ENCODE assay signal across 16 mouse cellular contexts in genomic region chr8:44960906-44961305, GRCm38 (mm10). TPM values are rescaled to one million over a fixed set of nuclear protein-coding genes. Genes with fewer than 3 reads are reported as not detected.
DNase-seq lines count a peak whose midpoint lies in the region; ATAC-seq and TF ChIP-seq lines count a peak whose summit lies in the region.
"Had no signal": no experiment of that assay in that cellular context is flagged by ENCODE, and none has a peak within 500 bp of the region (broad histone marks: within the 10 kb centered on the region; RNA-seq: fewer than 3 reads in every experiment).

No protein-coding gene starts in this region.

- no peak for ATAC-seq in hindbrain, embryonic 14.5 days (ENCODE audit: low FRiP score)
- 0 out of 2 replicates have a peak, but pooled peaks have one; percentile 33 for ATAC-seq in hindbrain, postnatal 0 days
- ATAC-seq in granulocyte monocyte progenitor cell, adult 5-6 weeks (replicated peaks; ENCODE audit: poor library complexity, severe bottlenecking) = no peak
- ATAC-seq: liver, postnatal 0 days; Patski had no signal

- peaks cover 57% of the 10 kb centered on the region for H3K4me1 ChIP-seq in hindbrain, embryonic 10.5 days (replicated peaks)
- H3K4me1 ChIP-seq in hindbrain, embryonic 14.5 days (replicated peaks; ENCODE audit: control insufficient read depth, insufficient read depth, low read length) = peaks cover 18% of the 10 kb centered on the region
- 0 out of 2 replicates have a peak, but pooled peaks cover 5% of the 10 kb centered on the region for H3K4me1 ChIP-seq in hindbrain, postnatal 0 days (ENCODE audit: insufficient read depth, low read length)

- peak; percentile 46 for DNase-seq in embryo, embryonic 10.5 days (ENCODE audit: low spot score)
- DNase-seq in embryo, embryonic 11 days = no peak
- peak; percentile 25 for DNase-seq in hindbrain, embryonic 10.5 days (ENCODE audit: low spot score)
- DNase-seq in hindbrain, embryonic 14.5 days (ENCODE audit: low spot score) = no peak
- peak; percentile 57 for DNase-seq in brain, embryonic 14.5 days (ENCODE audit: low read depth)
- DNase-seq in hindbrain, postnatal 0 days (ENCODE audit: low spot score) = no peak
- no peak for DNase-seq in ovary, postnatal 14 days (ENCODE audit: low spot score)
- DNase-seq: cerebellum, adult 11 months; kidney, adult 9 months; liver, postnatal 0 days; right cerebral cortex, postnatal 4 days had no signal

- H3K9ac ChIP-seq in hindbrain, embryonic 14.5 days = no peak overlapping the region
- no peak overlapping the region for H3K9ac ChIP-seq in hindbrain, postnatal 0 days (replicated peaks; ENCODE audit: low read length)
- H3K9ac ChIP-seq: limb, embryonic 13.5 days; liver, postnatal 0 days had no signal

- 41% methylated on average over 5 of the region's 5 CpGs for WGBS in hindbrain, embryonic 10.5 days
- 57% methylated on average over 5 of the region's 5 CpGs for WGBS in hindbrain, embryonic 14.5 days
- WGBS in hindbrain, postnatal 0 days = 50% methylated on average over 5 of the region's 5 CpGs

- peaks cover 62% of the 10 kb centered on the region for H3K36me3 ChIP-seq in hindbrain, embryonic 10.5 days
- H3K36me3 ChIP-seq in hindbrain, embryonic 14.5 days (replicated peaks; ENCODE audit: control insufficient read depth, insufficient read depth) = no peaks in the 10 kb centered on the region
- H3K36me3 ChIP-seq in hindbrain, postnatal 0 days (ENCODE audit: insufficient read depth, low read length) = no peaks in the 10 kb centered on the region

- no peak overlapping the region for H3K4me2 ChIP-seq in hindbrain, embryonic 14.5 days (replicated peaks)
- no peak overlapping the region for H3K4me2 ChIP-seq in hindbrain, postnatal 0 days (ENCODE audit: low read depth, low read length)

- no peaks in the 10 kb centered on the region for H3K27me3 ChIP-seq in hindbrain, embryonic 10.5 days (ENCODE audit: insufficient read depth, poor library complexity, severe bottlenecking)
- H3K27me3 ChIP-seq in hindbrain, embryonic 14.5 days (ENCODE audit: control insufficient read depth, insufficient read depth, low read length) = no peaks in the 10 kb centered on the region
- H3K27me3 ChIP-seq in hindbrain, postnatal 0 days (ENCODE audit: insufficient read depth, low read length) = no peaks in the 10 kb centered on the region
- H3K27me3 ChIP-seq: limb, embryonic 13.5 days; Patski had no signal

- no peak overlapping the region for H3K4me3 ChIP-seq in hindbrain, embryonic 10.5 days
- no peak overlapping the region for H3K4me3 ChIP-seq in hindbrain, embryonic 14.5 days (replicated peaks; ENCODE audit: low read length)
- H3K4me3 ChIP-seq in hindbrain, postnatal 0 days (ENCODE audit: low read length) = no peak overlapping the region
- H3K4me3 ChIP-seq: erythroblast, embryonic 14.5 days; limb, embryonic 13.5 days had no signal

- no peak for TF ChIP-seq POLR2A in brain, embryonic 14.5 days (IDR thresholded peaks at IDR 0.05; ENCODE audit: borderline replicate concordance, extremely low read depth, insufficient read depth, insufficient read length, poor library complexity, severe bottlenecking)

- TF ChIP-seq CTCF in brain, embryonic 14.5 days (IDR thresholded peaks at IDR 0.05; ENCODE audit: borderline replicate concordance, extremely low read depth, insufficient read depth, insufficient read length) = no peak
- no peak for TF ChIP-seq CTCF in hindbrain, postnatal 0 days (IDR thresholded peaks at IDR 0.05; ENCODE audit: low read depth)

- peak overlapping the region; percentile 84 for H3K27ac ChIP-seq in hindbrain, embryonic 10.5 days
- H3K27ac ChIP-seq in hindbrain, embryonic 14.5 days = no peak overlapping the region
- H3K27ac ChIP-seq in hindbrain, postnatal 0 days = no peak overlapping the region
- H3K27ac ChIP-seq: limb, embryonic 13.5 days; macrophage had no signal

- no peaks in the 10 kb centered on the region for H3K9me3 ChIP-seq in hindbrain, embryonic 10.5 days
- no peaks in the 10 kb centered on the region for H3K9me3 ChIP-seq in hindbrain, embryonic 14.5 days (ENCODE audit: control insufficient read depth, low read length)
- no peaks in the 10 kb centered on the region for H3K9me3 ChIP-seq in hindbrain, postnatal 0 days (ENCODE audit: low read length)
- H3K9me3 ChIP-seq: limb, embryonic 13.5 days had no signal

RNA-seq across cellular contexts. Expression of gene Fat1, which starts 25.7 kb away (rescaled TPM):
- 12.5 and 15.7 TPM in 2 replicates for polyA plus RNA-seq in hindbrain, embryonic 10.5 days (2016; fragmentation: Nextera tagmentation; extraction: Ambion mirVana)
- 25.3 and 28.8 TPM in 2 replicates for polyA plus RNA-seq in hindbrain, embryonic 14.5 days (2014; fragmentation: Nextera tagmentation; extraction: Ambion mirVana)
- 39.8 and 59.0 TPM in 2 replicates for polyA plus RNA-seq in brain, embryonic 14.5 days (2012; rRNA removed)
- 89.5 and 114 TPM in 2 replicates for total RNA-seq in hindbrain, postnatal 0 days (2014; rRNA removed)
- 10.0 and 10.5 TPM in 2 replicates for polyA plus RNA-seq in hindbrain, postnatal 0 days (2015; fragmentation: Nextera tagmentation; extraction: Ambion mirVana)
- total RNA-seq in granulocyte monocyte progenitor cell, adult 5-6 weeks (2014; fragmentation: Nextera tagmentation) = not detected in 2 replicates
- not detected in 2 replicates for total RNA-seq in granulocyte monocyte progenitor cell, adult 5-6 weeks (2017)

Comparison
In these comparisons a context has a peak if more than half of its experiments do, and no peak if none do; other contexts are left out.
1. DNase-seq: peak in embryo, embryonic 10.5 days (single experiment), hindbrain, embryonic 10.5 days (single experiment) and brain, embryonic 14.5 days (single experiment); none in embryo, embryonic 11 days (single experiment), hindbrain, embryonic 14.5 days (single experiment), hindbrain, postnatal 0 days (single experiment) and ovary, postnatal 14 days (single experiment).